Mouse (Mus musculus): ENCODE measurements around the gene Rbpms2.
"Not testable (repeated sequence)": the region's sequence is repeated elsewhere in the genome, so short reads cannot be mapped to it uniquely, and the experiment has no call there.

Gene Rbpms2

DNA sequence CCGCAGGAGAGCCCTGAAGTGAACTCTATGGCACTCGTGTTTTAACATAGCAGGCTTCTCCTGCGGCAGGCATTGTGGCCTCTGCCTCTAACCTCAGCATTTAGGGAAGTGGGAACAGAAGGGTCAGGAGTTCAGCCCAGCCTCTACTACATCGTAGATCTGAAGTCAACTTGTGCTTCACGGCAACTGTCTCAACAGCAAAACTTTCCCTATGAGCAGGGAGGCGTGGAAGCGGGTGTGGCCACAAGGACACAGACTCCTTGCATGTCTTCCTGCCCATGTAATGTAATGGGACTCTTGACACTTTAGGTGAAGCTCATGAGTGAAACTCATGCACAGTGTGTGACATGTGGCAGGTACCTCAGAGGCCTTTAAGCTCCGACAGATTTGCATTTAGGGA, 26.1 kb downstream of the Rbpms2 start:
- no peak for DNase-seq (ENCODE audit: low spot score)

GRCm38 (mm10) chr9:65657218-65657617, 27.8 kb downstream of the Rbpms2 start:
- no peak for DNase-seq (ENCODE audit: low spot score)

DNA sequence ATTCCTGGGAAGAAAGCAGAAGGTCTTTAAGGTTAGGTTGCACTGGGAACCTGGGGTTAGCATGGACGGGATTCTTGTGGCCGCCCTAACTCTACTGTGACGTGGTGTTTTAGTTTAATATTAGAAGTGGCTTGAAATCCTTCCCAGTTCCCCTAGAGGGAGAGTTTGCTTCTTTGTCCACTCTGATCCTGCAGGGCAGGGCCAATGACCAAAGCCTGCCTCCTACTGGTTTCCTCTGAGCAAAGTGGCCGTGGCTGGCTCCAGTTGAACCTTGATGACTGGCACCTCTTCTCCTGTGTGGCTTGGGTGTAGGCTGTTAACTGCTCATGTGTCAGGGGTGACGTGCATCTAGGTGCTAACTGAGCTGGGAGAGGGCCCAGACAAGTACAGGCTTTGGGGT, 31.6 kb downstream of the Rbpms2 start:
- no peak for DNase-seq (ENCODE audit: low spot score)

- DNase-seq (ENCODE audit: low spot score) = no peak
Observed at GRCm38 (mm10) chr9:65661493-65661892, 32.0 kb downstream of the Rbpms2 start.

DNA sequence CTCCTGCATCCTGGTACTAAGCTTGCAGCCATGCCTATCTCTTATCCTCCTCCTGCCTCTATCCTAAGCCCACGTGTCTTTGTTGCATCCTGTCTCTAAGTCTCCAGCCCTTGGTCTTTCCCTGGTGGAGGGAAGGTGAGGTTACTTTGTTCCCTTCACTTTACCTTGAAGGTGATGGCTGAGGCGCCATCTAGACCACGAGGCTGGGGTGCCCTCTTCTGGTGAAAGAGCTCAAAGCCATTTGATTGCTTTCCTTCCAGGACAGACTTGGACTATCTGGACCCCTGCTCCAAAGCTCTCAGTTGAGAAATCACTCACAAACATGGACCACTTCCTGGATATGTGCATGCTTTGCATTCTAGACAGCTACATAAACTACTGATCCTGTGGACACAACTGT, 34.7 kb downstream of the Rbpms2 start:
- DNase-seq (ENCODE audit: low spot score) = peak; percentile 58

GRCm38 (mm10) chr9:65666042-65666441, 36.6 kb downstream of the Rbpms2 start:
- DNase-seq (ENCODE audit: low spot score) = peak; percentile 69

GRCm38 (mm10) chr9:65667701-65668100, 38.3 kb downstream of the Rbpms2 start, which contains the start of gene Oaz2:
Oaz2 (plus strand) TSS chr9:65668001.
- no peak for DNase-seq (ENCODE audit: low spot score)

- DNase-seq (ENCODE audit: low spot score) = no peak
Observed at GRCm38 (mm10) chr9:65671431-65671931, 42.0 kb downstream of the Rbpms2 start.

DNA sequence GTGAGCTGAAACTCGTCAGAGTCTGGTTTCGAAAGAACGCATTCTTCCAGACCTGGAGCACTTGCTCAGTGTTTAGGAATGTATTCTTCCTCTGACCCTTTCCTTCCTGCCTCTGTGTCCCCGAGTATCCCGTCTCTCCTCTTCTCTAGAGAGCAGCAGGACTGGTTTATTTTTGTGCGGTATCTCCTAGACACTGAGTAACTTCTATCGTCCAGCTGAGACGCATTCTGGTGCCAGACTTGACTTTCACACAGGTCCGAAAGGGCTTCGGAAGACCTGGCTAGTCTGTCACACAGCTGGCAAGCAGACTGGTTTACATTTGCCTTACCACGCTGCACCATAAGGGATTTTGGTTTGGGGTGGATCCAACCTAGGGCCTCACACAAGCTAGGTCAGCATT, 43.5 kb downstream of the Rbpms2 start:
- no peak for DNase-seq (ENCODE audit: low spot score)

DNA sequence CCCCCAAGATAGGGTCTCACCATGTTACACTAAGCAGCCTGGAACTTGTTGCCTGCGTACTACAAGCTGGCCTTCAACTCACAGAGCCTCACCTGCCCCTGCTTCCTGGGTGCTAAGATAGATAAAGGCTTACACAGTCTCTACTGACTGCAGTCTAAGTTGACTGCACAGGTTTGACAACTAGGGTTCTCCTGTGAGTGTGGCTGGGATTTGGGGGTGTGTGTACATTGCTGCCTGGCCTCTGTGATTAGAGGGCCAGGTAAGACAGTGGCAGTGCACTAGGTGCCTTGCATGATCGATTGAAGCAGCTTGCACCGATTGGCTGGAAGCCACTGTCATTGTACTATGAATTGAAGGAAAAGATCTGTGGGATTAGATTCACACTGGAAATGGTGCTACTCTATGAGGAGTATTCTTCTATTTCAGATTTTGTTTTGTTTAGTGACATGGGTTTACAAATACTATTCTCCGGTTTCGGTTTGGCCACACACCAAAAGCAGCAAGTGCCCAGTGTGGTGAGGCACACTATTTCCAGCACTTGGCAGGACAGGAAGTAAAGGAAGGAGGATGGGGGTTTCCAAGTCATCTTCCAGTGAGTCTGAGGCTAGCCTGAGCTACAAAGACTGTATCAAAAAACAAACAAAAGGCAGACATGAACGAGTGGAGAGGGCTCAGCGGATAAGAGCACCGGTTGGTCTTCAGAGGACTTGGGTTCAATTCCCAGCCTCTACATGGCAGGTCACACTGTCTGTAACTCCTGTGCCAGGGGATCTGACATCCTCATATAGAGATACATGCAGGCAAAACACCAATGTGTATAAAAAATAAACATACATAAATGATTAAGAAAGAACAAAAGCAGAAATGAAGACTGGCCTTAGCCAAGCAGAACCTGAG, 46.3 kb downstream of the Rbpms2 start:
- DNase-seq (ENCODE audit: low spot score) = no peak

- peak; percentile 96 for DNase-seq (ENCODE audit: low spot score)
Observed at GRCm38 (mm10) chr9:65676358-65677118, 47.1 kb downstream of the Rbpms2 start.

- DNase-seq (ENCODE audit: low spot score) = no peak
Observed at GRCm38 (mm10) chr9:65677119-65677462, 47.6 kb downstream of the Rbpms2 start.

DNA sequence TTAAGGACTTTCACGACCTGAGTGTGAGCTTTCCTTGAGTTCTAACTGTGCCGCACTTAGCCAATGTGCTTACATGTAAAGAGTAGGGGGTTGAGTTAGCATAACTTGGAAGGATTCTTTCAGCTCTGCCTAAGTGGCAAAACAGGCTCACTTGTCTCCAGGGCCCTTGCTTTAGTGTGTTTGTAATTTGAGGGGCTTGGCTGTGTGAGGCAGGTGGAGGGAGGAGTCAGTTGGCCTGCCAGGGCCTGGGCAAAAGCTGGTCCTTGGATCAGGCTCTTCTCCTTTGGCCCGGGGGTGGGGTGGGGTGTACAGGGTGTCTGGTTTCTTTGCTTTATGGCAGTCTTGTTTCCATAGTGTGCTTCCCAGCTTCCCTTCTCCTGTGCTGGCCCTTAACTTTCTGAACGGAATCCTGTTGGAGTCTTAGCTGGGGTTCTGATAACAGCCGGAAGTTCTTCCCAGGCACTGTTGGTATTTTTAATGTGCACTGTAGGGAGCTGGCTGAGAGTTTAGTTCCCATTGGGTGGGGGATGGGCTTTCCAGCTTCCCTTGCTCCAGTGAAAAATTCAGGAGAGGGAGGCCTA, 49.8 kb downstream of the Rbpms2 start:
- peak; percentile 22 for DNase-seq (ENCODE audit: low spot score)

- DNase-seq (ENCODE audit: low spot score) = no peak
Observed at GRCm38 (mm10) chr9:65680938-65681633, 51.6 kb downstream of the Rbpms2 start.

GRCm38 (mm10) chr9:65681634-65681940, 52.1 kb downstream of the Rbpms2 start:
- no peak for DNase-seq (ENCODE audit: low spot score)

DNA sequence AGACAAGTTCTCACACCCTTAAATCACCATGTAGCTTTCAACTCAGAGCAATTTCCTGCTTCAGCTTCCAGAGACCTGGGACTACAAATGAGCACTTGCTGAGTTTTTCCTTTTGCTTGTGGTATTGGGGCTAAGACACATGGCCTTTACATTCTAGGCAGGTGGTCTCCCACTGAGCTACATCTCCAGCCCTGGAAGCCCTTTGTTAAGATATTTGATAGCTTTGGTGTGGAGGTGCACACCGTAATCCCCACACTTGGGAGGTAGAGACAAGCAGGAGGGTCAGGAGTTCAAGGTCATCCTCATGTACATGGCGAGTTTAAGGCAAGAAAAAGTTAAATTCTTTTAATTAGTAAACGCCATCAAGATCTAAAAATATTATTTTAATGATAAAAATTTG, 52.7 kb downstream of the Rbpms2 start:
- DNase-seq (ENCODE audit: low spot score) = no peak

- DNase-seq (ENCODE audit: low spot score) = peak; percentile 37
Observed at GRCm38 (mm10) chr9:65682994-65683393, 53.5 kb downstream of the Rbpms2 start.

- no peak for DNase-seq (ENCODE audit: low spot score)
Observed at GRCm38 (mm10) chr9:65684704-65685103, 55.3 kb downstream of the Rbpms2 start.

GRCm38 (mm10) chr9:65689869-65690268, 60.4 kb downstream of the Rbpms2 start:
- DNase-seq (ENCODE audit: low spot score) = not testable (repeated sequence)

DNA sequence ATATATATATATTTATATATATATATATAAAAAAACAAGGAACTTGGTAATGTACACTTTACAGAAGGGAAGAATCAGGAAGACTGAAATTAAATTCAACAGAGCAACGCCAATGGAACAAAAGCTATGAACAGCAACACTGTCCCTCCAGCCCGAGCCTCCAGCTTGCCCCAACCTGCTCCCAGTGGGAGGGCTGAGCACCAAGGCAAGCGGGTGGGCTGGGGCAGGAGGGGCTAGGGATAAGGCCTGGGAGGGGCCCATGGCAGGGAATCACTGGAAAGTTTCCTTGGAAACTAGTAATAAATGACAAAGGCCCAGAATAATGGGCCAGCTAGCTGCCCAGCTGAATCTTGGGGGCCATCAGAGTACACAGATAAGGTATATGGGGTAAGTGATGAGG, 63.0 kb downstream of the Rbpms2 start:
- DNase-seq (ENCODE audit: low spot score) = no peak

- DNase-seq (ENCODE audit: low spot score) = no peak
Observed at GRCm38 (mm10) chr9:65692959-65693603, 63.6 kb downstream of the Rbpms2 start.

DNA sequence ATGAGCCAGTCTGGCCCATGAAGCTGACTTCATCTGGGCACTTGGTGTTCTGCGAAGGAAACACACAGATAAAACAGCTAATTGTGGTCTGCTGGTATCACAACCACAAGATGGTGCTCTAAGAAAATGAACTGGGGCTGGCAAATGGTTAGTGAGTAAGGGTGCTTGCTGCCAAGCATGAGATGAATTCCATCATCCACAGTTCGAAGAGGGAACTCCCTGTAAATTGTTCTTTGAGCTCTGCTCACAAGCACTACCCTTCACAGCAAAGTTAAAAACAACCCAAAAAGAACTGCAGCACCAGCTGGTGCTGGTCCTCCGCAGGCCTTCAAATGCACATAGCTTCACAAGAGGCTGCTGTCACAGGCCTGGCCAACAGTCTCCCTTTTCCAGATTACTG, 66.2 kb downstream of the Rbpms2 start:
- peak; percentile 68 for DNase-seq (ENCODE audit: low spot score)
